ENCODE assay signal across 9 mouse cellular contexts in the genomic region with DNA sequence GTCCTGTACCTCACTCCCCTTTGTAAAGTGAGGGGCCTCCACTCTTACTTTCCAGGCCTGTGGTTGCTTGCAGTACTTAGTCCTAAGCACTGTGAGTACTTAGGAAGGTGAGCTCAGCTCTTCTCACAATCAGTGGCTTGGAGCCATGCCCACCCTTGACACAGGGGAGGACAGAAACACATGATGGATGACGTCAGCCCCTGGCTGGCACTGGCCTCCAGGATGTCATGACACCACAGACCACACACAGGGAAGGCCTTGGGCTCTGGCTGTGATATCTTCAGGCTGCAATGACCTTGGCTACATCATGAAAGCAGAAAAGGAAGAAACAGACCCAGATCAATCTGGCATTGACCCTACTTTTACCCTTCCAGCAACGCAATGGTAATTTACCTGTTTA.
DNase-seq lines count a peak whose midpoint lies in the region; ATAC-seq lines count a peak whose summit lies in the region.
"Had no signal": no experiment of that assay in that cellular context is flagged by ENCODE, and none has a peak within 500 bp of the region (broad histone marks: within the 10 kb centered on the region; RNA-seq: fewer than 3 reads in every experiment).

No protein-coding gene starts in this region.

- WGBS in hindbrain, embryonic 12.5 days, result 59% methylated on average over 2 of the region's 2 CpGs

- no peaks in the 10 kb centered on the region for H3K9me3 ChIP-seq in hindbrain, embryonic 12.5 days (replicated peaks)
- H3K9me3 ChIP-seq: embryonic facial prominence, embryonic 15.5 days had no signal

- no peak overlapping the region for H3K27ac ChIP-seq in hindbrain, embryonic 12.5 days
- H3K27ac ChIP-seq: embryonic facial prominence, embryonic 15.5 days had no signal

- H3K4me3 ChIP-seq in hindbrain, embryonic 12.5 days, result no peak overlapping the region
- H3K4me3 ChIP-seq: embryonic facial prominence, embryonic 15.5 days had no signal

- no peaks in the 10 kb centered on the region for H3K27me3 ChIP-seq in hindbrain, embryonic 12.5 days
- H3K27me3 ChIP-seq: embryonic facial prominence, embryonic 15.5 days had no signal

- DNase-seq in kidney, adult 11 months, result peak; percentile 22
- DNase-seq in kidney, postnatal 4 days, result no peak
- peak; percentile 95 to 96 for DNase-seq in adrenal gland, adult (ENCODE audit: inconsistent age in 2 of 2, low spot score in 1 of 2)
- DNase-seq in embryo, embryonic 10.5 days (ENCODE audit: low spot score), result peak; percentile 43
- peak; percentile 71 to 78 for DNase-seq in lung, postnatal 4 days
- DNase-seq in layer of hippocampus, postnatal 36 days, result no peak

- no peak for ATAC-seq in hindbrain, embryonic 12.5 days (ENCODE audit: low FRiP score)
- no peak for ATAC-seq in activated CD4-positive, CD25-positive, alpha-beta regulatory T cell, adult 4 months

- H3K4me1 ChIP-seq in hindbrain, embryonic 12.5 days, result peaks cover 31% of the 10 kb centered on the region

- H3K9ac ChIP-seq in hindbrain, embryonic 12.5 days, result no peak overlapping the region
- H3K9ac ChIP-seq: embryonic facial prominence, embryonic 15.5 days had no signal

- no peak overlapping the region for H3K4me2 ChIP-seq in hindbrain, embryonic 12.5 days (replicated peaks)
- H3K4me2 ChIP-seq: embryonic facial prominence, embryonic 15.5 days had no signal

- H3K36me3 ChIP-seq in hindbrain, embryonic 12.5 days, result no peaks in the 10 kb centered on the region
- H3K36me3 ChIP-seq: embryonic facial prominence, embryonic 15.5 days had no signal

Comparison
In these comparisons a context has a peak if more than half of its experiments do, and no peak if none do; other contexts are left out.
1. DNase-seq: peak in kidney, adult 11 months (single experiment), adrenal gland, adult (2 of 2), embryo, embryonic 10.5 days (single experiment) and lung, postnatal 4 days (2 of 2); none in kidney, postnatal 4 days (0 of 2) and layer of hippocampus, postnatal 36 days (0 of 2).